Mouse (Mus musculus) midbrain, postnatal 0 days (tissue): ENCODE results near the gene Has3. TPM values are rescaled to one million over a fixed set of nuclear protein-coding genes. Genes with fewer than 3 reads are reported as not detected.

Experiments used
- ATAC-seq: fragments of 200-750 bp; cut with Nextera tagmentation; 2 replicates; pipeline ENCODE4 v1.8.0; 2017; ENCODE audit warnings: moderate number of reproducible peaks, mild to moderate bottlenecking, moderate TSS enrichment, moderate library complexity; ENCODE audit not compliant: low FRiP score
- DNase-seq: peaks from one replicate; pipeline ENCODE4 v3.0.0-alpha.2; 2015; ENCODE audit warnings: low spot score
- H3K27ac ChIP-seq: fragments of 300-500 bp; sonication (generic); 2 replicates; pipeline ENCODE4 v1.5.1; 2014; ENCODE audit warnings: low read depth, mild to moderate bottlenecking, low read length, mixed read lengths
- H3K27me3 ChIP-seq: fragments of 300-500 bp; sonication (generic); 2 replicates; pipeline ENCODE4 v1.6.1; 2014; ENCODE audit warnings: low read length, control low read depth, mixed read lengths; ENCODE audit not compliant: insufficient read depth
- H3K36me3 ChIP-seq: fragments of 300-500 bp; sonication (generic); 2 replicates; pipeline ENCODE4 v1.6.1; 2014; ENCODE audit warnings: low read length, control low read depth, mixed read lengths; ENCODE audit not compliant: insufficient read depth
- H3K4me1 ChIP-seq: fragments of 300-500 bp; sonication (generic); 2 replicates; pipeline ENCODE4 v1.6.1; 2014; ENCODE audit warnings: mild to moderate bottlenecking, control low read depth, antibody characterized with exemption, low read length, mixed read lengths; ENCODE audit not compliant: insufficient read depth
- H3K4me2 ChIP-seq: fragments of 300-500 bp; sonication (generic); 2 replicates; pipeline ENCODE4 v1.6.1; 2014; ENCODE audit warnings: low read depth, mild to moderate bottlenecking, low read length, mixed read lengths; ENCODE audit not compliant: poor library complexity, severe bottlenecking
- H3K4me3 ChIP-seq: fragments of 300-500 bp; sonication (generic); 2 replicates; pipeline ENCODE4 v1.5.1; 2014; ENCODE audit warnings: low read depth, mild to moderate bottlenecking, low read length, moderate library complexity
- H3K9ac ChIP-seq: fragments of 300-500 bp; sonication (generic); replicated peaks from 2 replicates; pipeline ENCODE4 v1.6.1; 2014; ENCODE audit warnings: mild to moderate bottlenecking, low read length, moderate library complexity, mixed read lengths; ENCODE audit not compliant: poor library complexity, severe bottlenecking
- H3K9me3 ChIP-seq: fragments of 300-500 bp; sonication (generic); 2 replicates; pipeline ENCODE4 v1.6.1; 2016; ENCODE audit warnings: low read length, control low read depth
- CTCF ChIP-seq: IDR thresholded peaks from 2 replicates; pipeline ENCODE4 v1.5.1; 2016; ENCODE audit warnings: antibody characterized with exemption, mild to moderate bottlenecking
- WGBS: fragments of 180-500 bp; shearing (Covaris S2); extraction: QIAGEN DNeasy Blood & Tissue Kit; methylation state at CpG from one replicate; pipeline ENCODE4 v1.1.7; 2014; 5-methylcytosine and 5-hydroxymethylcytosine counted together
- polyA plus RNA-seq: library from polyadenylated mRNA; unstranded; fragments of >200 nt; fragmentation: Nextera tagmentation; extraction: Ambion mirVana; gene quantifications from 2 replicates; pipeline ENCODE4 v1.2.1, GENCODE M21; 2015
- total RNA-seq: library from RNA; depleted of rRNA; stranded (reverse); fragments of >200 nt; gene quantifications from 2 replicates; pipeline ENCODE4 v1.2.3, GENCODE M21; 2014

Gene Has3
- total and polyA plus RNA-seq, 2 experiments from 2014 or later = 0.89 to 20.2 TPM

- no peaks in the 10 kb centered on the region for H3K36me3 ChIP-seq
- no peak overlapping the region for H3K27ac ChIP-seq
- no peak overlapping the region for H3K4me2 ChIP-seq
- peaks cover 5% of the 10 kb centered on the region; the same call in 1 of the 2 replicates for H3K27me3 ChIP-seq
- no peak for ATAC-seq
- 75% methylated on average over 9 of the region's 9 CpGs for WGBS
- no peak overlapping the region for H3K4me3 ChIP-seq
- no peaks in the 10 kb centered on the region for H3K9me3 ChIP-seq
- no peak overlapping the region for H3K9ac ChIP-seq
- DNase-seq = peak; percentile 19
- no peak for TF ChIP-seq CTCF
- H3K4me1 ChIP-seq = no peaks in the 10 kb centered on the region
Observed at GRCm38 (mm10) chr8:106865354-106865753, 4.7 kb upstream of the Has3 start.

GRCm38 (mm10) chr8:106870537-106871327 is 690 bp downstream of the Has3 start:
- H3K9ac ChIP-seq = peak overlapping the region; percentile 60
- H3K4me2 ChIP-seq = peak overlapping the region; percentile 95
- H3K4me1 ChIP-seq = peaks cover 11% of the 10 kb centered on the region; the same call in 1 of the 2 replicates
- peak; percentile 59 for DNase-seq
- 0 out of 2 replicates have a peak, but pooled peaks cover 5% of the 10 kb centered on the region for H3K36me3 ChIP-seq
- peak; percentile 59 for TF ChIP-seq CTCF
- H3K27me3 ChIP-seq = peaks cover 5% of the 10 kb centered on the region; the same call in 1 of the 2 replicates
- peak overlapping the region; percentile 55 for H3K27ac ChIP-seq
- H3K4me3 ChIP-seq = peak overlapping the region; percentile 57
- WGBS = 0% methylated on average over 58 of the region's 63 CpGs
- ATAC-seq = peak; percentile 55; the same call in 1 of the 2 replicates
- no peaks in the 10 kb centered on the region for H3K9me3 ChIP-seq

GRCm38 (mm10) chr8:106871328-106871926 is 1.4 kb downstream of the Has3 start:
- peak overlapping the region; percentile 95 for H3K4me2 ChIP-seq
- ATAC-seq (peak; percentile 29), DNase-seq (no peak)
- peak overlapping the region; percentile 55 for H3K27ac ChIP-seq
- H3K4me1 ChIP-seq = peaks cover 11% of the 10 kb centered on the region; the same call in 1 of the 2 replicates
- TF ChIP-seq CTCF = no peak
- H3K9me3 ChIP-seq = no peaks in the 10 kb centered on the region
- peak overlapping the region; percentile 57 for H3K4me3 ChIP-seq
- H3K27me3 ChIP-seq = peaks cover 5% of the 10 kb centered on the region; the same call in 1 of the 2 replicates
- 0 out of 2 replicates have a peak, but pooled peaks cover 5% of the 10 kb centered on the region for H3K36me3 ChIP-seq
- WGBS = 3% methylated on average over 15 of the region's 15 CpGs
- peak overlapping the region; percentile 60 for H3K9ac ChIP-seq

- peak; percentile 49 for TF ChIP-seq CTCF
- peak overlapping the region; percentile 55 for H3K27ac ChIP-seq
Observed at GRCm38 (mm10) chr8:106871931-106872371, 1.9 kb downstream of the Has3 start.

GRCm38 (mm10) chr8:106872454-106873034 is 2.5 kb downstream of the Has3 start:
- DNase-seq (peak; percentile 26), ATAC-seq (no peak; the same call in 1 of the 2 replicates)
- Histone ChIP-seq H3K4me1 (peaks cover 11% of the 10 kb centered on the region; the same call in 1 of the 2 replicates), H3K9ac (peak overlapping the region; percentile 60), H3K4me3 (peak overlapping the region; percentile 57), H3K4me2 (peak overlapping the region; percentile 95), H3K27ac (peak overlapping the region; percentile 55; the same call in 1 of the 2 replicates), H3K36me3 (peaks cover 14% of the 10 kb centered on the region), H3K9me3 (no peaks in the 10 kb centered on the region), H3K27me3 (peaks cover 5% of the 10 kb centered on the region; the same call in 1 of the 2 replicates)
- WGBS = 12% methylated on average over 8 of the region's 8 CpGs
- no peak for TF ChIP-seq CTCF

More at GRCm38 (mm10) chr8:106871931-106872371, 1.9 kb downstream of the Has3 start:
- DNase-seq = peak; percentile 62
- peak overlapping the region; percentile 95 for H3K4me2 ChIP-seq
- WGBS = 0% methylated on average over 22 of the region's 22 CpGs
- ATAC-seq = peak; percentile 63; the same call in 1 of the 2 replicates
- 0 out of 2 replicates have a peak, but pooled peaks cover 8% of the 10 kb centered on the region for H3K36me3 ChIP-seq
- no peaks in the 10 kb centered on the region for H3K9me3 ChIP-seq
- H3K27me3 ChIP-seq = peaks cover 5% of the 10 kb centered on the region; the same call in 1 of the 2 replicates
- H3K4me3 ChIP-seq = peak overlapping the region; percentile 57
- H3K9ac ChIP-seq = peak overlapping the region; percentile 60
- H3K4me1 ChIP-seq = peaks cover 11% of the 10 kb centered on the region; the same call in 1 of the 2 replicates
